In genomic region chr17:31790280-31791063, GRCm38 (mm10) we compare ENCODE assay signal across 7 mouse cellular contexts.
DNase-seq lines count a peak whose midpoint lies in the region; ATAC-seq and TF ChIP-seq lines count a peak whose summit lies in the region.

No protein-coding gene starts in this region.

- no peaks in the 10 kb centered on the region for H3K27me3 ChIP-seq in embryonic facial prominence, embryonic 11.5 days (ENCODE audit: control insufficient read depth, insufficient read depth, low read length)
- H3K27me3 ChIP-seq in heart, embryonic 11.5 days (ENCODE audit: control insufficient read depth, insufficient read depth, low read length), result peaks cover 7% of the 10 kb centered on the region
- no peaks in the 10 kb centered on the region for H3K27me3 ChIP-seq in liver, adult 2 months (ENCODE audit: control insufficient read depth, insufficient read depth, low read length)
- no peaks in the 10 kb centered on the region for H3K27me3 ChIP-seq in thymus, adult 2 months (ENCODE audit: control insufficient read depth, insufficient read depth, low read length)

- TF ChIP-seq CTCF in liver, adult 2 months (IDR thresholded peaks at IDR 0.05; ENCODE audit: low read depth, low read length), result no peak
- no peak for TF ChIP-seq CTCF in thymus, adult 2 months (IDR thresholded peaks at IDR 0.05; ENCODE audit: borderline replicate concordance, control insufficient read depth, extremely low read depth, insufficient read depth, low read length, poor library complexity)

- peak; percentile 64 for ATAC-seq in embryonic facial prominence, embryonic 11.5 days (replicated peaks; ENCODE audit: insufficient number of reproducible peaks, low FRiP score, low TSS enrichment, low read depth)
- peak; percentile 53; the same call in 1 of the 2 replicates for ATAC-seq in heart, embryonic 11.5 days (replicated peaks; ENCODE audit: insufficient number of reproducible peaks, low FRiP score, low TSS enrichment)

- no peaks in the 10 kb centered on the region for H3K36me3 ChIP-seq in embryonic facial prominence, embryonic 11.5 days (replicated peaks; ENCODE audit: control insufficient read depth, insufficient read depth, low read depth, low read length)
- H3K36me3 ChIP-seq in heart, embryonic 11.5 days (ENCODE audit: control insufficient read depth, insufficient read depth, low read length), result no peaks in the 10 kb centered on the region
- H3K36me3 ChIP-seq in liver, adult 2 months (ENCODE audit: control insufficient read depth, insufficient read depth, low read length), result no peaks in the 10 kb centered on the region
- no peaks in the 10 kb centered on the region for H3K36me3 ChIP-seq in thymus, adult 2 months (ENCODE audit: control insufficient read depth, insufficient read depth, low read length)

- peaks cover 9% of the 10 kb centered on the region for H3K4me1 ChIP-seq in embryonic facial prominence, embryonic 11.5 days (ENCODE audit: control insufficient read depth, insufficient read depth, low read length)
- H3K4me1 ChIP-seq in heart, embryonic 11.5 days (ENCODE audit: control insufficient read depth, insufficient read depth, low read length), result peaks cover 24% of the 10 kb centered on the region
- H3K4me1 ChIP-seq in liver, adult 2 months (ENCODE audit: control insufficient read depth, insufficient read depth, low read length), result peaks cover 18% of the 10 kb centered on the region
- H3K4me1 ChIP-seq in thymus, adult 2 months (replicated peaks; ENCODE audit: control insufficient read depth, insufficient read depth, low read length), result peaks cover 30% of the 10 kb centered on the region

- peak; percentile 89 to 92 for DNase-seq in adrenal gland, adult (ENCODE audit: inconsistent age in 2 of 2, low spot score in 1 of 2)
- peak; percentile 62 for DNase-seq in embryonic facial prominence, embryonic 11.5 days (ENCODE audit: low spot score)
- DNase-seq in kidney, adult 8-10 months, result peak; percentile 46 to 62
- peak; percentile 63 for DNase-seq in liver, adult 2 months (ENCODE audit: extremely low read depth, low read depth, low spot score)
- peak; percentile 61 for DNase-seq in neural tube, embryonic 10.5 days (ENCODE audit: extremely low spot score, low spot score)
- peak; percentile 33 for DNase-seq in thymus, adult 2 months

- no peaks in the 10 kb centered on the region for H3K79me2 ChIP-seq in liver, adult 2 months (ENCODE audit: control insufficient read depth, insufficient read depth, low read length)

- H3K9ac ChIP-seq in embryonic facial prominence, embryonic 11.5 days (replicated peaks; ENCODE audit: low read length), result no peak overlapping the region; the same call in 1 of the 2 replicates
- H3K9ac ChIP-seq in heart, embryonic 11.5 days (ENCODE audit: low read depth, low read length), result peak overlapping the region; percentile 8
- H3K9ac ChIP-seq in liver, adult 2 months (ENCODE audit: low read depth, low read length), result no peak overlapping the region

- no peak for TF ChIP-seq POLR2A in liver, adult 2 months (IDR thresholded peaks at IDR 0.05; ENCODE audit: extremely low read depth, insufficient read depth, low read length)
- TF ChIP-seq POLR2A in thymus, adult 2 months (IDR thresholded peaks at IDR 0.05; ENCODE audit: control insufficient read depth, extremely low read depth, insufficient read depth, low read length, poor library complexity), result no peak

- no peaks in the 10 kb centered on the region for H3K9me3 ChIP-seq in embryonic facial prominence, embryonic 11.5 days (replicated peaks; ENCODE audit: control insufficient read depth, low read length)
- H3K9me3 ChIP-seq in heart, embryonic 11.5 days (replicated peaks; ENCODE audit: control insufficient read depth, low read length), result no peaks in the 10 kb centered on the region

- peak overlapping the region; percentile 24; the same call in 1 of the 2 replicates for H3K4me2 ChIP-seq in embryonic facial prominence, embryonic 11.5 days (ENCODE audit: low read depth, low read length)
- H3K4me2 ChIP-seq in heart, embryonic 11.5 days, result peak overlapping the region; percentile 31

- WGBS in embryonic facial prominence, embryonic 11.5 days, result 9% methylated on average over 22 of the region's 22 CpGs
- WGBS in heart, embryonic 11.5 days (ENCODE audit: insufficient replicate concordance), result 11% methylated on average over 22 of the region's 22 CpGs
- 48% methylated on average over 22 of the region's 22 CpGs for WGBS in liver, adult 2 months
- 41% methylated on average over 22 of the region's 22 CpGs for WGBS in thymus, adult 2 months

- 0 out of 2 replicates have a peak overlapping the region, but pooled peaks have one; percentile 9 for H3K27ac ChIP-seq in embryonic facial prominence, embryonic 11.5 days (replicated peaks; ENCODE audit: low read depth, low read length)
- 0 out of 2 replicates have a peak overlapping the region, but pooled peaks have one; percentile 42 for H3K27ac ChIP-seq in heart, embryonic 11.5 days (ENCODE audit: low read depth, low read length)
- H3K27ac ChIP-seq in liver, adult 2 months (replicated peaks; ENCODE audit: insufficient read depth, low read depth, low read length), result no peak overlapping the region
- no peak overlapping the region for H3K27ac ChIP-seq in thymus, adult 2 months (ENCODE audit: control insufficient read depth, insufficient read depth, low read length)

- H3K4me3 ChIP-seq in embryonic facial prominence, embryonic 11.5 days (ENCODE audit: low read depth, low read length), result no peak overlapping the region
- H3K4me3 ChIP-seq in heart, embryonic 11.5 days (ENCODE audit: low read depth, low read length), result no peak overlapping the region
- H3K4me3 ChIP-seq in liver, adult 2 months (ENCODE audit: insufficient read depth, low read depth, low read length), result no peak overlapping the region
- H3K4me3 ChIP-seq in thymus, adult 2 months (ENCODE audit: control insufficient read depth, insufficient read depth, low read length), result no peak overlapping the region

Comparison
In these comparisons a context has a peak if more than half of its experiments do, and no peak if none do; other contexts are left out.
1. DNase-seq: peak in every context shown above with its lines; median percentile 90 in adrenal gland, adult; 63 in liver, adult 2 months; 62 in embryonic facial prominence, embryonic 11.5 days; 61 in neural tube, embryonic 10.5 days; 54 in kidney, adult 8-10 months; 33 in thymus, adult 2 months.
2. H3K27ac ChIP-seq: peak in embryonic facial prominence, embryonic 11.5 days (single experiment) and heart, embryonic 11.5 days (single experiment); none in liver, adult 2 months (single experiment) and thymus, adult 2 months (single experiment).